13 mouse cellular contexts compared by ENCODE assay signal in genomic region chr7:112304382-112304781, GRCm38 (mm10).
DNase-seq lines count a peak whose midpoint lies in the region; ATAC-seq and TF ChIP-seq lines count a peak whose summit lies in the region.
"Had no signal": no experiment of that assay in that cellular context is flagged by ENCODE, and none has a peak within 500 bp of the region (broad histone marks: within the 10 kb centered on the region; RNA-seq: fewer than 3 reads in every experiment).

No protein-coding gene starts in this region.

- ATAC-seq in limb, embryonic 13.5 days (ENCODE audit: low FRiP score, low read depth), result peak; percentile 61
- no peak for ATAC-seq in erythroid progenitor cell, adult 5-6 weeks (replicated peaks; ENCODE audit: low FRiP score, poor library complexity, severe bottlenecking)

- no peak for TF ChIP-seq POLR2A in brain, embryonic 14.5 days (IDR thresholded peaks at IDR 0.05; ENCODE audit: borderline replicate concordance, extremely low read depth, insufficient read depth, insufficient read length, poor library complexity, severe bottlenecking)

- peak; percentile 28 for DNase-seq in gastrocnemius, adult 18-20 months (ENCODE audit: low spot score)
- no peak for DNase-seq in gastrocnemius, adult 8-10 months (ENCODE audit: low spot score in 2 of 2)
- DNase-seq in limb, embryonic 10.5 days (ENCODE audit: low spot score), result no peak
- peak; percentile 37 for DNase-seq in brain, embryonic 14.5 days (ENCODE audit: low read depth)
- DNase-seq in layer of hippocampus, adult 9-10 months (ENCODE audit: low spot score), result peak; percentile 33
- no peak for DNase-seq in thymus, postnatal 10 days (ENCODE audit: low spot score in 2 of 2)
- DNase-seq: kidney, adult 8-10 months; liver, embryonic 13.5 days; lung, postnatal 4 days; thymus, postnatal 36 days had no signal

- WGBS in limb, embryonic 13.5 days, result 63% methylated on average over 8 of the region's 8 CpGs
- 94% methylated on average over 8 of the region's 8 CpGs for WGBS in limb, embryonic 10.5 days

- no peaks in the 10 kb centered on the region for H3K9me3 ChIP-seq in limb, embryonic 13.5 days
- H3K9me3 ChIP-seq in limb, embryonic 10.5 days (replicated peaks), result no peaks in the 10 kb centered on the region
- H3K9me3 ChIP-seq: hindbrain, embryonic 13.5 days; liver, embryonic 13.5 days had no signal

- H3K4me3 ChIP-seq in limb, embryonic 13.5 days, result no peak overlapping the region
- no peak overlapping the region for H3K4me3 ChIP-seq in limb, embryonic 10.5 days
- H3K4me3 ChIP-seq: hindbrain, embryonic 13.5 days; liver, embryonic 13.5 days had no signal

- H3K27me3 ChIP-seq in limb, embryonic 13.5 days, result 0 out of 2 replicates have a peak, but pooled peaks cover 3% of the 10 kb centered on the region
- H3K27me3 ChIP-seq in limb, embryonic 10.5 days (ENCODE audit: low read depth, poor library complexity, severe bottlenecking), result no peaks in the 10 kb centered on the region
- H3K27me3 ChIP-seq: liver, embryonic 13.5 days had no signal

- no peak overlapping the region for H3K27ac ChIP-seq in limb, embryonic 13.5 days
- H3K27ac ChIP-seq in limb, embryonic 10.5 days, result no peak overlapping the region
- H3K27ac ChIP-seq: hindbrain, embryonic 13.5 days; liver, embryonic 13.5 days had no signal

- no peak overlapping the region for H3K4me2 ChIP-seq in limb, embryonic 13.5 days (replicated peaks)
- H3K4me2 ChIP-seq: hindbrain, embryonic 13.5 days; liver, embryonic 13.5 days had no signal

- TF ChIP-seq CTCF in brain, embryonic 14.5 days (IDR thresholded peaks at IDR 0.05; ENCODE audit: borderline replicate concordance, extremely low read depth, insufficient read depth, insufficient read length), result no peak

- H3K4me1 ChIP-seq in limb, embryonic 13.5 days, result peaks cover 12% of the 10 kb centered on the region; the same call in 1 of the 2 replicates
- no peaks in the 10 kb centered on the region for H3K4me1 ChIP-seq in limb, embryonic 10.5 days

- no peak overlapping the region for H3K9ac ChIP-seq in limb, embryonic 13.5 days
- H3K9ac ChIP-seq: hindbrain, embryonic 13.5 days; liver, embryonic 13.5 days had no signal

- H3K36me3 ChIP-seq in limb, embryonic 13.5 days, result no peaks in the 10 kb centered on the region
- no peaks in the 10 kb centered on the region for H3K36me3 ChIP-seq in limb, embryonic 10.5 days
- H3K36me3 ChIP-seq: hindbrain, embryonic 13.5 days; liver, embryonic 13.5 days had no signal

Comparison
In these comparisons a context has a peak if more than half of its experiments do, and no peak if none do; other contexts are left out.
1. DNase-seq: peak in gastrocnemius, adult 18-20 months (single experiment), brain, embryonic 14.5 days (single experiment) and layer of hippocampus, adult 9-10 months (single experiment); none in gastrocnemius, adult 8-10 months (0 of 2), limb, embryonic 10.5 days (single experiment) and thymus, postnatal 10 days (0 of 2).